Comparison of ENCODE assay signal across 24 mouse cellular contexts in the genomic region with DNA sequence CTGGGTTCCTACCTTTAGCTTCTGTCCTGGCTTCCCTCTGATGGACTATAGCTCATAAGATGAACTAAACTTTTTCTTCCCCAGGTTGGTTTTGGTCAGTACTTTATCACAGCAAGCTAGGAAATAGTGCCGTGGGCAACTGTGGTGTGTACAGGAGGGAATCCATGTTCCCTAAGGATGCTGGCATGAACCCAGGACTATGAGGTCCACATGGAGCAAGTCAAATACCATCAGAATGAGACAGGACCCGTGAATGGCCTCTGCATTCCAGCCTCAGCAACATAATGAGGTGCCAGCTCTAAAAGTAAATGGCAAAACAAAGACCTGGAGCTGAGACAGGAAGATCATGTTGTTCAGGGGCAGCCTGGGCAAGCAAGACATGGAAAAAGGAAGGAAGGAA.
"Had no signal": no experiment of that assay in that cellular context is flagged by ENCODE, and none has a peak within 500 bp of the region (broad histone marks: within the 10 kb centered on the region; RNA-seq: fewer than 3 reads in every experiment).

No protein-coding gene starts in this region.

- H3K4me1 ChIP-seq: heart, embryonic 13.5 days; heart, embryonic 15.5 days; hindbrain, embryonic 13.5 days; hindbrain, embryonic 15.5 days; liver, embryonic 13.5 days; liver, embryonic 15.5 days had no signal

- H3K36me3 ChIP-seq: heart, embryonic 13.5 days; heart, embryonic 15.5 days; hindbrain, embryonic 13.5 days; hindbrain, embryonic 15.5 days; limb, embryonic 10.5 days; limb, embryonic 12.5 days; liver, embryonic 13.5 days; liver, embryonic 15.5 days had no signal

- H3K27me3 ChIP-seq: heart, embryonic 13.5 days; heart, embryonic 15.5 days; hindbrain, embryonic 13.5 days; hindbrain, embryonic 15.5 days; limb, embryonic 12.5 days; liver, embryonic 15.5 days had no signal

- H3K27ac ChIP-seq: heart, embryonic 13.5 days; heart, embryonic 15.5 days; hindbrain, embryonic 13.5 days; hindbrain, embryonic 15.5 days; hindbrain, postnatal 0 days; layer of hippocampus, adult 2 months; left cerebral cortex, adult 2 months; limb, embryonic 10.5 days; limb, embryonic 12.5 days; liver, embryonic 13.5 days; liver, embryonic 15.5 days had no signal

- DNase-seq: gastrocnemius, postnatal 14 days; gastrocnemius, postnatal 36 days; heart, adult 18-20 months; heart, postnatal 10 days; kidney, adult 18-20 months; kidney, adult 8-10 months; kidney, postnatal 10 days; kidney, postnatal 25 days; kidney, postnatal 4 days; liver; liver, embryonic 13.5 days had no signal

- H3K9me3 ChIP-seq: heart, embryonic 13.5 days; heart, embryonic 15.5 days; hindbrain, embryonic 13.5 days; hindbrain, embryonic 15.5 days; limb, embryonic 10.5 days; limb, embryonic 12.5 days; liver, embryonic 13.5 days; liver, embryonic 15.5 days had no signal

- ATAC-seq: hindbrain, postnatal 0 days; intestine, embryonic 16.5 days had no signal

- H3K9ac ChIP-seq: heart, embryonic 13.5 days; heart, embryonic 15.5 days; hindbrain, embryonic 13.5 days; hindbrain, embryonic 15.5 days; limb, embryonic 12.5 days; liver, embryonic 13.5 days; liver, embryonic 15.5 days had no signal

- H3K4me3 ChIP-seq: heart, embryonic 13.5 days; heart, embryonic 15.5 days; hindbrain, embryonic 13.5 days; hindbrain, embryonic 15.5 days; layer of hippocampus, adult 2 months; left cerebral cortex, adult 2 months; limb, embryonic 10.5 days; limb, embryonic 12.5 days; liver, embryonic 13.5 days; liver, embryonic 15.5 days had no signal

- H3K4me2 ChIP-seq: heart, embryonic 11.5 days; heart, embryonic 13.5 days; heart, embryonic 15.5 days; hindbrain, embryonic 13.5 days; hindbrain, embryonic 15.5 days; limb, embryonic 12.5 days; liver, embryonic 11.5 days; liver, embryonic 13.5 days; liver, embryonic 15.5 days had no signal
